Mouse (Mus musculus) lung, postnatal 36 days (tissue): ENCODE data around the gene Dixdc1.

Experiments used
- DNase-seq: peaks from one replicate; pipeline ENCODE4 v3.0.0; 2022; ENCODE audit warnings: mixed read lengths

Gene Dixdc1

GRCm38 (mm10) chr9:50698418-50699409 lies 40.6 kb downstream of the Dixdc1 start:
- DNase-seq: peak; percentile 45

- DNase-seq: peak; percentile 90
Measured at GRCm38 (mm10) chr9:50697706-50698041, 41.6 kb downstream of the Dixdc1 start.

GRCm38 (mm10) chr9:50696851-50697705 lies 42.2 kb downstream of the Dixdc1 start:
- no peak for DNase-seq

- no peak for DNase-seq
Measured at GRCm38 (mm10) chr9:50695153-50695552, 44.2 kb downstream of the Dixdc1 start.

GRCm38 (mm10) chr9:50693631-50694030 lies 45.7 kb downstream of the Dixdc1 start:
- DNase-seq: peak; percentile 85

- DNase-seq: no peak
Measured at GRCm38 (mm10) chr9:50692626-50693580, 46.4 kb downstream of the Dixdc1 start.

GRCm38 (mm10) chr9:50686866-50687652 lies 52.3 kb downstream of the Dixdc1 start:
- DNase-seq: no peak

- DNase-seq: no peak
Measured at GRCm38 (mm10) chr9:50681727-50682126, 57.6 kb downstream of the Dixdc1 start.

GRCm38 (mm10) chr9:50679406-50679805 lies 59.9 kb downstream of the Dixdc1 start:
- DNase-seq: no peak

- DNase-seq: no peak
Measured at GRCm38 (mm10) chr9:50674771-50675170, 64.5 kb downstream of the Dixdc1 start.

- DNase-seq: peak; percentile 88
Measured at GRCm38 (mm10) chr9:50670690-50671089, 68.6 kb downstream of the Dixdc1 start.

GRCm38 (mm10) chr9:50667579-50668498 lies 71.5 kb downstream of the Dixdc1 start:
- DNase-seq: no peak

- DNase-seq: no peak
Measured at GRCm38 (mm10) chr9:50666442-50666841, 72.9 kb downstream of the Dixdc1 start.

- DNase-seq: no peak
Measured at GRCm38 (mm10) chr9:50664826-50665225, 74.5 kb downstream of the Dixdc1 start.

- peak; percentile 29 for DNase-seq
Measured at GRCm38 (mm10) chr9:50660431-50660830, 78.9 kb downstream of the Dixdc1 start.

- peak; percentile 87 for DNase-seq
Measured at GRCm38 (mm10) chr9:50659392-50660217, 79.7 kb downstream of the Dixdc1 start, which contains the start of gene Dlat. Dlat (minus strand) TSS chr9:50659780.

- peak; percentile 3 for DNase-seq
Measured at GRCm38 (mm10) chr9:50658941-50659388, 80.4 kb downstream of the Dixdc1 start.

GRCm38 (mm10) chr9:50658391-50658790 lies 80.9 kb downstream of the Dixdc1 start:
- no peak for DNase-seq

GRCm38 (mm10) chr9:50650503-50650902 lies 88.8 kb downstream of the Dixdc1 start:
- DNase-seq: no peak
